Comparison of ENCODE assay signal across 9 mouse cellular contexts in the genomic region with DNA sequence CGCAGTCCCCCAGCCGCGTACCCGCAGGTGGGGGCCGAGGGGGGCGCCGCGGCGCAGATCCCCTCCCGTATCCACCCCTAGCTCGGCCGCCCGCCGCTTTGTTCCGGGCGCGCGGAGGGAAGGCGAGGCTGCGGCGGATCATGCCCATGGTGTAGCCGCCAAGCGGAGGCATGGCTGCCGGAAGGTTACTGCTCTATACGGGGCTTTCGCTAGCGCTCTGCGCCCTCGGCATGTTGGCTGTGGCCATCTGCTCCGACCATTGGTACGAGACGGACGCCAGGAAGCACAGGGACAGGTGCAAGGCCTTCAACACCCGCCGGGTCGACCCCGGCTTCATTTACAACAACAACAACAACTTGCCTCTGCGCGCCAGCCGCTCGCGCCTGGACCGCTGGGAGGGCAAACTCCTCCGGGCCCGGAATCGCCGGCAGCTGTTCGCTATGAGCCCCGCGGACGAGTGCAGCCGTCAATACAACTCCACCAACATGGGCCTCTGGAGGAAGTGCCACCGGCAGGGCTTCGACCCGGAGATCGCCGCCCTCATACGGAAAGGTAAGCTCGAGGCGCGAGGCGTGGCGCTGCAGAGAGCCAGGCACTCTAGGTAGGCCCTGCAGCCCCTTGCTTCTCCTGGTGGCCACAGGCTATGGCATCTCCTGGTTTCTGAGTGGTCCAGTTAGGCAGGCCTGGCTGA. TPM values are rescaled to one million over a fixed set of nuclear protein-coding genes. Genes with fewer than 3 reads are reported as not detected.
DNase-seq lines count a peak whose midpoint lies in the region; ATAC-seq and TF ChIP-seq lines count a peak whose summit lies in the region.
"Had no signal": no experiment of that assay in that cellular context is flagged by ENCODE, and none has a peak within 500 bp of the region (broad histone marks: within the 10 kb centered on the region; RNA-seq: fewer than 3 reads in every experiment).

A gene (plus strand): TSS at position 371 of the 691 bp plus-strand sequence.

- under 1% methylated on average over 63 of the region's 63 CpGs for WGBS in embryonic facial prominence, embryonic 10.5 days
- WGBS in heart, postnatal 0 days, result under 1% methylated on average over 63 of the region's 63 CpGs

- no peaks in the 10 kb centered on the region for H3K9me3 ChIP-seq in ES-Bruce4 (replicated peaks; ENCODE audit: control insufficient read depth, insufficient read depth, low read length, poor library complexity, severe bottlenecking)
- no peaks in the 10 kb centered on the region for H3K9me3 ChIP-seq in embryonic facial prominence, embryonic 10.5 days
- H3K9me3 ChIP-seq in heart, postnatal 0 days (replicated peaks; ENCODE audit: control insufficient read depth, low read length), result no peaks in the 10 kb centered on the region

- no peaks in the 10 kb centered on the region for H3K4me1 ChIP-seq in ES-Bruce4 (ENCODE audit: control insufficient read depth, insufficient read depth, low read length)
- peaks cover 33% of the 10 kb centered on the region for H3K4me1 ChIP-seq in embryonic facial prominence, embryonic 10.5 days
- H3K4me1 ChIP-seq in heart, postnatal 0 days (ENCODE audit: control insufficient read depth, insufficient read depth), result peaks cover 16% of the 10 kb centered on the region; the same call in 1 of the 2 replicates
- H3K4me1 ChIP-seq in testis, adult 2 months (ENCODE audit: control insufficient read depth, insufficient read depth, low read length), result peaks cover 14% of the 10 kb centered on the region

- peak within 1 kb of the TSS; percentile 58 for H3K4me3 ChIP-seq in ES-Bruce4 (ENCODE audit: low read depth, low read length)
- H3K4me3 ChIP-seq in embryonic facial prominence, embryonic 10.5 days, result peak within 1 kb of the TSS; percentile 69
- H3K4me3 ChIP-seq in heart, postnatal 0 days (ENCODE audit: low read depth, low read length), result peak within 1 kb of the TSS; percentile 54
- H3K4me3 ChIP-seq in testis, adult 2 months (ENCODE audit: control insufficient read depth, low read depth, low read length), result peak within 1 kb of the TSS; percentile 50

- TF ChIP-seq EP300 in ES-Bruce4 (IDR thresholded peaks at IDR 0.05; ENCODE audit: insufficient read depth, low read depth, low read length), result no peak
- TF ChIP-seq EP300 in heart, postnatal 0 days (IDR thresholded peaks at IDR 0.05; ENCODE audit: low read depth), result no peak

- no peak for ATAC-seq in heart, postnatal 0 days (ENCODE audit: insufficient read depth, low read depth)

- no peak for TF ChIP-seq CTCF in ES-Bruce4 (IDR thresholded peaks at IDR 0.05; ENCODE audit: low read depth, low read length)
- TF ChIP-seq CTCF in heart, postnatal 0 days (IDR thresholded peaks at IDR 0.05; ENCODE audit: low read depth), result no peak
- no peak for TF ChIP-seq CTCF in testis, adult 2 months (IDR thresholded peaks at IDR 0.05; ENCODE audit: control insufficient read depth, insufficient read depth, insufficient replicate concordance, low read depth, low read length)

- peak within 1 kb of the TSS; percentile 36 for H3K9ac ChIP-seq in ES-Bruce4 (ENCODE audit: low read depth, poor library complexity, severe bottlenecking)
- H3K9ac ChIP-seq in heart, postnatal 0 days (replicated peaks; ENCODE audit: low read depth, low read length), result no peak within 1 kb of the TSS; the same call in 1 of the 2 replicates

- no peak within 1 kb of the TSS for H3K27ac ChIP-seq in ES-Bruce4 (ENCODE audit: insufficient read depth, low read length)
- peak within 1 kb of the TSS; percentile 76 for H3K27ac ChIP-seq in embryonic facial prominence, embryonic 10.5 days (replicated peaks)
- H3K27ac ChIP-seq in heart, postnatal 0 days (ENCODE audit: low read depth), result no peak within 1 kb of the TSS
- no peak within 1 kb of the TSS for H3K27ac ChIP-seq in testis, adult 2 months (ENCODE audit: control insufficient read depth, insufficient read depth, low read depth, low read length)

- peak; percentile 41 for DNase-seq in adrenal gland, postnatal 10 days
- DNase-seq in embryonic facial prominence, embryonic 10.5 days (ENCODE audit: low spot score), result peak; percentile 64
- no peak for DNase-seq in heart, postnatal 0 days (ENCODE audit: low spot score)
- peak; percentile 19 to 37 for DNase-seq in layer of hippocampus, adult 8-10 months (ENCODE audit: low spot score in 2 of 2)
- peak; percentile 2 for DNase-seq in lung, postnatal 10 days
- no peak for DNase-seq in thymus, postnatal 25 days

- peak within 1 kb of the TSS; percentile 81 for H3K4me2 ChIP-seq in heart, postnatal 0 days (ENCODE audit: low read depth, low read length)

- no peaks in the 10 kb centered on the region for H3K36me3 ChIP-seq in ES-Bruce4 (ENCODE audit: control insufficient read depth, insufficient read depth, low read length, poor library complexity, severe bottlenecking)
- H3K36me3 ChIP-seq in embryonic facial prominence, embryonic 10.5 days (replicated peaks), result no peaks in the 10 kb centered on the region
- H3K36me3 ChIP-seq in heart, postnatal 0 days (replicated peaks; ENCODE audit: control insufficient read depth, insufficient read depth, low read length), result no peaks in the 10 kb centered on the region
- no peaks in the 10 kb centered on the region for H3K36me3 ChIP-seq in testis, adult 2 months (ENCODE audit: control insufficient read depth, insufficient read depth, low read length)

- TF ChIP-seq POLR2A in ES-Bruce4 (IDR thresholded peaks at IDR 0.05; ENCODE audit: insufficient read depth, low read length), result no peak
- TF ChIP-seq POLR2A in testis, adult 2 months (IDR thresholded peaks at IDR 0.05; ENCODE audit: control insufficient read depth, low read depth, low read length), result no peak

- peaks cover 11% of the 10 kb centered on the region for H3K27me3 ChIP-seq in ES-Bruce4 (ENCODE audit: control insufficient read depth, insufficient read depth, low read length, poor library complexity, severe bottlenecking)
- peaks cover 69% of the 10 kb centered on the region for H3K27me3 ChIP-seq in embryonic facial prominence, embryonic 10.5 days (replicated peaks; ENCODE audit: low read depth, poor library complexity, severe bottlenecking)
- peaks cover 61% of the 10 kb centered on the region for H3K27me3 ChIP-seq in heart, postnatal 0 days (ENCODE audit: control insufficient read depth, insufficient read depth, low read length)
- peaks cover 2% of the 10 kb centered on the region; the same call in 1 of the 2 replicates for H3K27me3 ChIP-seq in testis, adult 2 months (ENCODE audit: control insufficient read depth, insufficient read depth, low read length)

RNA-seq across cellular contexts. Expression of the gene that starts here (rescaled TPM):
- polyA plus RNA-seq in ES-Bruce4 (2011; ENCODE audit: insufficient read depth, insufficient read length, low read depth, missing spikeins), result 0.34 and 0.41 TPM in 2 replicates
- total RNA-seq in adrenal gland, postnatal 10 days (2021), result 10 to 100 TPM; 11.3 to 18.5 TPM
- polyA plus RNA-seq in embryonic facial prominence, embryonic 10.5 days (2016; fragmentation: Nextera tagmentation; extraction: Ambion mirVana), result 1.5 TPM in 2 replicates
- total RNA-seq in heart, postnatal 0 days (2014; rRNA removed; ENCODE audit: low replicate concordance), result not detected in 2 replicates
- 0.04 and 0.07 TPM in 2 replicates for polyA plus RNA-seq in heart, postnatal 0 days (2015; fragmentation: Nextera tagmentation; extraction: Ambion mirVana)
- 100 to 1,000 TPM; 156 to 182 (median 174) TPM for total RNA-seq in layer of hippocampus, adult 8-10 months (2022)
- 10.8 and 11.8 TPM in 2 replicates for polyA plus RNA-seq in testis, adult 2 months (2012; rRNA removed)
- total RNA-seq: neutrophil, adult 5-6 weeks had no signal

Comparison
In these comparisons a context has a peak if more than half of its experiments do, and no peak if none do; other contexts are left out.
1. RNA of the gene that starts here (total RNA-seq): 156 to 182 TPM in layer of hippocampus, adult 8-10 months and 11.3 to 18.5 TPM in adrenal gland, postnatal 10 days; not detected in heart, postnatal 0 days; every median in the first group is over 10 times any median in the second.
2. RNA of the gene that starts here (total RNA-seq): 156 to 182 TPM in layer of hippocampus, adult 8-10 months; 11.3 to 18.5 TPM in adrenal gland, postnatal 10 days; every median in the first group is over 4 times any median in the second.
3. DNase-seq: peak in adrenal gland, postnatal 10 days (single experiment), embryonic facial prominence, embryonic 10.5 days (single experiment), layer of hippocampus, adult 8-10 months (2 of 2) and lung, postnatal 10 days (single experiment); none in heart, postnatal 0 days (single experiment) and thymus, postnatal 25 days (single experiment).
4. Peak in every context shown above with its lines, with median percentiles within 50 percentile points of each other: H3K4me3 ChIP-seq.